Mouse (Mus musculus) cerebellum, postnatal 14 days (tissue): ENCODE results near the gene Surf1.
A peak's percentile ranks its signal among the peaks of the same experiment; 100 is the strongest.

Experiments used
- DNase-seq, 2 experiments: peaks; one replicate each; pipeline ENCODE4 v3.0.0; 2021; ENCODE audit warnings: mixed read lengths in 2 of 2

The Surf1 gene

GRCm38 (mm10) chr2:26921784-26922183 is 5.5 kb upstream of the Surf1 start:
- no peak for DNase-seq

GRCm38 (mm10) chr2:26920190-26920855 is 4.0 kb upstream of the Surf1 start:
- DNase-seq: no peak

GRCm38 (mm10) chr2:26919684-26920083 is 3.4 kb upstream of the Surf1 start:
- DNase-seq: no peak

- DNase-seq: no peak
These were observed 408 bp upstream of the Surf1 start for GRCm38 (mm10) chr2:26916738-26917137.

GRCm38 (mm10) chr2:26914148-26914941 is 2.0 kb downstream of the Surf1 start:
- no peak for DNase-seq

GRCm38 (mm10) chr2:26913416-26914147 is 2.7 kb downstream of the Surf1 start:
- DNase-seq: no peak

GRCm38 (mm10) chr2:26912253-26912770 is 4.0 kb downstream of the Surf1 start:
- DNase-seq: no peak

- DNase-seq: peak; percentile 78 to 86
These were observed 5.2 kb downstream of the Surf1 start for GRCm38 (mm10) chr2:26910994-26911765.

- DNase-seq: peak; percentile 100
These were observed 6.0 kb downstream of the Surf1 start, which contains the start of the genes Med22 and Rpl7a for GRCm38 (mm10) chr2:26910124-26910993. TSS of gene Med22 (minus strand) at chr2:26910677. TSS of gene Rpl7a (plus strand) at chr2:26910764.

- DNase-seq: no peak
These were observed 6.9 kb downstream of the Surf1 start for GRCm38 (mm10) chr2:26909387-26909784.

- DNase-seq: no peak
These were observed 7.5 kb downstream of the Surf1 start for GRCm38 (mm10) chr2:26908710-26909386.

- DNase-seq: peak; percentile 43 to 61
These were observed 9.2 kb downstream of the Surf1 start for GRCm38 (mm10) chr2:26907109-26907508.

- DNase-seq: no peak
These were observed 9.9 kb downstream of the Surf1 start for GRCm38 (mm10) chr2:26906431-26906830.

- no peak for DNase-seq
These were observed 10.4 kb downstream of the Surf1 start for GRCm38 (mm10) chr2:26905936-26906335.

GRCm38 (mm10) chr2:26903311-26903710 is 13.0 kb downstream of the Surf1 start:
- no peak for DNase-seq

GRCm38 (mm10) chr2:26902467-26903220 is 13.7 kb downstream of the Surf1 start, which contains the start of gene Surf6:
TSS of gene Surf6 (minus strand) at chr2:26902879.
- peak; percentile 94 for DNase-seq

- DNase-seq: no peak
These were observed 14.4 kb downstream of the Surf1 start for GRCm38 (mm10) chr2:26901834-26902400.

- no peak for DNase-seq
These were observed 15.6 kb downstream of the Surf1 start for GRCm38 (mm10) chr2:26900731-26901130.

GRCm38 (mm10) chr2:26895898-26896297 is 20.4 kb downstream of the Surf1 start:
- no peak for DNase-seq
